Mouse (Mus musculus) olfactory bulb, adult 2 months (tissue): ENCODE results near the gene Vav3. TPM values are rescaled to one million over a fixed set of nuclear protein-coding genes. Genes with fewer than 3 reads are reported as not detected.

Experiments
- H3K27ac ChIP-seq: fragments of 200-500 bp; 2 replicates; pipeline ENCODE4 v1.5.1; 2012; ENCODE audit warnings: low read depth, low read length; ENCODE audit not compliant: insufficient read depth
- H3K4me1 ChIP-seq: fragments of 200-500 bp; 2 replicates; pipeline ENCODE4 v1.6.1; 2012; ENCODE audit warnings: low read length; ENCODE audit not compliant: control insufficient read depth, insufficient read depth
- H3K4me3 ChIP-seq: fragments of 200-500 bp; 2 replicates; pipeline ENCODE4 v1.5.1; 2012; ENCODE audit warnings: mild to moderate bottlenecking, low read depth, low read length, moderate library complexity; ENCODE audit not compliant: insufficient read depth
- CTCF ChIP-seq: fragments of 200-500 bp; IDR thresholded peaks from 2 replicates; pipeline ENCODE4 v1.5.1; 2012; ENCODE audit warnings: low read depth, mild to moderate bottlenecking, low read length, moderate library complexity; ENCODE audit not compliant: insufficient read depth
- POLR2A ChIP-seq: fragments of 200-500 bp; IDR thresholded peaks from 2 replicates; pipeline ENCODE4 v1.6.1; 2012; ENCODE audit warnings: mild to moderate bottlenecking, low read depth, low read length, moderate library complexity; ENCODE audit not compliant: insufficient read depth
- WGBS: fragments of 180-500 bp; shearing (Covaris S2); methylation state at CpG from one replicate; pipeline ENCODE4 v1.1.7; 2018; 5-methylcytosine and 5-hydroxymethylcytosine counted together
- polyA plus RNA-seq: library from polyadenylated mRNA; stranded (reverse); fragments of >200 nt; gene quantifications from 2 replicates; pipeline ENCODE4 v1.2.4, GENCODE M21; 2012; ENCODE audit warnings: low replicate concordance; ENCODE audit not compliant: missing spikeins, insufficient read depth, insufficient read length

The Vav3 gene
- polyA plus RNA-seq, 1 experiment = not detected

DNA sequence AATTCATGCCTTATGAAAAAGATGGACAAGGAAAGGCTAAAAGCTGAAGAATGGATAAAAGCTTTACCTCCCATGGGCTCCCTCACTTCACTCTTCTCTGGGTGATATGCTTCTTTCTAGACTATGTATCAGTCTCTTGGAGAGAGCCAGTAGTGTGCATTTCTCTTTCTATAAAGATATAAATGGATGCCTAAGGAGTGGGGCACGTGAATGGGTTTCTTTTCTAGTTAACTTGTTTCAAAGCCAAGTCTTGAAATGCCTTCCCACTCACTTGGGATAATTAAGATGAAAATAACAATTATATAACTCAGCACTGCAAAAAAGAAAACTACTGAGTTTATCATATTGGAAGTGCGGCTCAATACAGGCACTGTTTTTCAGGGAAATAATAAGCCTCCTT is 265.7 kb downstream of the Vav3 start:
- Histone ChIP-seq H3K4me3 (no peak overlapping the region), H3K4me1 (no peaks in the 10 kb centered on the region), H3K27ac (no peak overlapping the region)
- WGBS = 42% methylated on average over 2 of the region's 2 CpGs
- no peak for TF ChIP-seq CTCF

DNA sequence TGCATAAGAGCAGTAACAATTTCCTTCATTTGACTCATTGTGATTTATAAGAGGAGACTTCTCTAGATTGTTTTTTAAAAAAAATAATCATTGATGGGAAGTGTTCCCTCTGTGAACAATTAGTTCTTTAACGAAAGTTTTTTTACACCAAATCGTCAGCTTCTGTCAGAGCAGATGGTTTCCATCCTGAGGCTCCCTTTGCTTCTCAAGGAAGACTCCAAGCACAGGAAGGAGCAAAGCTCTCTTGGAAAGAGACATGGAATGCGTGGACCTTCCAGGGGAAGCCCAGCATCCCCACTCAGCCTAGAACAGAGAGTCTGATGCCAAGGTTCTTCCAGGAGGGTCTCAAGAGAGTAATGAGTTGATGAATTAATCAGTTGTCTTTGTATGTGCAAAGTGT is 281.3 kb downstream of the Vav3 start:
- Histone ChIP-seq H3K4me3 (no peak overlapping the region), H3K27ac (no peak overlapping the region), H3K4me1 (no peaks in the 10 kb centered on the region)
- TF ChIP-seq POLR2A = no peak
- no peak for TF ChIP-seq CTCF
- 73% methylated on average over 3 of the region's 3 CpGs for WGBS

DNA sequence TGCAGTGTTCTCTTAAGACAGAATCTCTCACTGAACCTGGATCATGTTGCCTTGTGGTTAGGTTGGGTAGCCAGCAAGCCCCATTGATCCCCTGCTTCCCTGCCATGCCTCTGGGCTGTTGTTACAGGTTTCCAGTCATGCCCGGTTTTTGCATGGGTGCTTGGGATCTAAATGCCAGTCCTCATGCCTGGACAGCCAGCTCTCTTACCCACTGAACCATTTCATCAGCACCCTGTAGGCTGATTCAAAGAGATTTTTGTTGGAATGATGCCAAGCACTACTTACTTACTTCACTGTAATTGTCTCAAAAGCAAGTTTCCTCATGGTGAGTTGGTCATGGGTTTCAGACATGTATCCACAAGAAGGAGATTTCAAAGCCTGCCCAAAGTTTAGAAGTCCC is 281.9 kb downstream of the Vav3 start:
- 47% methylated on average over 1 of the region's 1 CpGs for WGBS
- TF ChIP-seq CTCF = no peak
- no peak for TF ChIP-seq POLR2A
- no peaks in the 10 kb centered on the region for H3K4me1 ChIP-seq
- no peak overlapping the region for H3K4me3 ChIP-seq
- H3K27ac ChIP-seq = no peak overlapping the region

DNA sequence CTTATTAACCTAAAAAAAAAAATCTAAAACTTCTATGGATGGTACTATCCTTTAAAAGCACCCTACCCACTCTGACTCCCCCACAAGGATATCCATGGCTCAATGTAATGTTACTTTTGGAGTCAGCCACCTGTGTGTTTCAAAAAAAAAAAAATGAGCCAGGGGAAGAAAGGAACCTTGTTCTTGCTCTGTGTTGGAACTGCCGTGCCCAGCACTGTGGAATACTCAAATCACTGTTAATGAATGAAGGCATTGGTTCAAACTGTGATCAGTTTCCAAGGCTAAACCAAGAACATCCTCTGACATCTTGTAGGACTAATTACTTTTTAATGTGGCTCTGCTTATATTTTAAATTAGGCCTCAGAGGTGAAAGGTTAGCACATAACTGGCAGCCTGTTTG is 282.4 kb downstream of the Vav3 start:
- H3K27ac ChIP-seq = no peak overlapping the region

DNA sequence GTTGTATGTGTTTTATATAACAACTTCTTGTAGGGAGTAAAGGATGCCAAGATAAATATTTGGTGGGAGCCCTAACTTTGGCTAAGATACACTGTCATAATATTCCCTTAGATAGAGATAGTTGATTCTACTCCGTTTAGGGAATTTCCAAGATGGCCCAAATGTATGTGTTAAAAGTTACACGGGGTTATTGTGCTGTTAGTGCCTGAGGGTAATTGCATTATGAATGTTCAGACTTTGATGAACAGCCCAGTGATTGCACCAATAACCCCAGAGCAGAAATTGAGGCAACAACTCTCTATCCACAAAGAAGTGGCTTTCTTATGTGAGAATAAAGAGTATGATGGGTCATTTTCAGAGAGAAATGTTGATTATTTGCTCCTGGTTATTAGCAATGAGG is 283.3 kb downstream of the Vav3 start:
- Histone ChIP-seq H3K4me1 (no peaks in the 10 kb centered on the region), H3K4me3 (no peak overlapping the region), H3K27ac (no peak overlapping the region)
- 82% methylated on average over 2 of the region's 2 CpGs for WGBS
- TF ChIP-seq CTCF = no peak
- TF ChIP-seq POLR2A = no peak

More for the DNA sequence above, 282.4 kb downstream of the Vav3 start:
- no peaks in the 10 kb centered on the region for H3K4me1 ChIP-seq
- no peak for TF ChIP-seq CTCF
- no peak for TF ChIP-seq POLR2A
- WGBS = 74% methylated on average over 1 of the region's 1 CpGs
- no peak overlapping the region for H3K4me3 ChIP-seq

DNA sequence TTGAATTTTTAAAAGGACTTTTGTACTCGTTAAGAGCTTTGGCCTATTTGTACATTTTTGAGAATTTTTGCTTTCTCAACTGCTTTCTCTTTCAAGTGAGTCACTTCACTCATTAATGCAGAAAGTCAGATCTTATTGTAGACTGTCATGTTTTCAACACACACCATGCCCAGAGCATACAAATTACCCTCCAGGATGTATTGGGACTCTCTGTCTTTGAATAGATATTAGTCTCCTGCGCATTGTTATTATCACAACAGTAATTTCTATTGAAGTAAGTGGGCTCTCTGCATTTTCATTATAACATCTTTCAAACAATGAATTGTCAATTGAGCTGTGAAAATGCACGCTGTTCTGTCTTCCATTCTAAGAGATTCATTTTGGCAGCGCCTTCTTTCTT is 295.6 kb downstream of the Vav3 start:
- TF ChIP-seq POLR2A (no peak), CTCF (no peak)
- Histone ChIP-seq H3K4me1 (no peaks in the 10 kb centered on the region), H3K27ac (no peak overlapping the region), H3K4me3 (no peak overlapping the region)
- WGBS = 84% methylated on average over 4 of the region's 4 CpGs

DNA sequence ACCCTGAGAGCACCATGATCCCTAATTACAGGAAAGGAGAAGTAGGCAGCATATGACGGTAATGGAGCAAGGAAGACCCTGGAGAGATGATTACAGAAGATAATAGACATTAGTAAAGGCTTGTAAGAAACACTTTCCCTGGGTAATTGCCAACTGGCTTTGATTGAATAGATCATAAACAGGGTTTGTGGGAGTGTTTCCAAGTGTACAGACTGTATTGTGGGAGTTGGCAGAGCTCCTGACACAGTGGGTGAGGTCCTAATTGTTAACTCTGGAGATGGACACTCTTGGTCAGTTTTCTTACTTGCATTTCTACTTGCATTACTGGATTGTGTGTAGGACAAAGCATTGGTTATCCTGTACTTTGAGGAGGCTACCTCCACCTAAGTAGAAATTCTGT is 298.9 kb downstream of the Vav3 start:
- 61% methylated on average over 1 of the region's 1 CpGs for WGBS
- TF ChIP-seq POLR2A = no peak
- TF ChIP-seq CTCF = no peak

DNA sequence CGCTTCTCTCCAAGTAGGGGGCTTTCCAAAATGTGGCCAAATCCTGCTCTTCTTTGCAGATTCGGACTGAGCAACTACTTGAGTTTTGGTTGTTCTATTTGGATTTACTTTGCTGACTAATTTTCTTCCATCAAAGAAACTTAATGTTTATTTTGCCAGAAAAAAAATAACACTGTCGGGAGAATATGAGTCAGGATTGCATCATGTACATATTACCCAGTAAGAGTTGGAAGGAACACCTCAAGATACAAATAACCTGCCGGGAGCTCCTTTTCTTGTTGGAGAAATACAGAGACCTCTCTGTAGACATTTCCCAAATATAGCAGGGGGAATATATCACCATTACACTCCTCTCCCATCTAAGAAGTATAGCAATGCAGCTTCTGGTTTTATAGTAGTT is 300.3 kb downstream of the Vav3 start:
- WGBS = 58% methylated on average over 4 of the region's 4 CpGs
- Histone ChIP-seq H3K4me1 (no peaks in the 10 kb centered on the region), H3K4me3 (no peak overlapping the region), H3K27ac (no peak overlapping the region)
- no peak for TF ChIP-seq CTCF
- TF ChIP-seq POLR2A = no peak

More for the DNA sequence above, 298.9 kb downstream of the Vav3 start:
- H3K4me1 ChIP-seq = no peaks in the 10 kb centered on the region
- H3K27ac ChIP-seq = no peak overlapping the region
- H3K4me3 ChIP-seq = no peak overlapping the region

DNA sequence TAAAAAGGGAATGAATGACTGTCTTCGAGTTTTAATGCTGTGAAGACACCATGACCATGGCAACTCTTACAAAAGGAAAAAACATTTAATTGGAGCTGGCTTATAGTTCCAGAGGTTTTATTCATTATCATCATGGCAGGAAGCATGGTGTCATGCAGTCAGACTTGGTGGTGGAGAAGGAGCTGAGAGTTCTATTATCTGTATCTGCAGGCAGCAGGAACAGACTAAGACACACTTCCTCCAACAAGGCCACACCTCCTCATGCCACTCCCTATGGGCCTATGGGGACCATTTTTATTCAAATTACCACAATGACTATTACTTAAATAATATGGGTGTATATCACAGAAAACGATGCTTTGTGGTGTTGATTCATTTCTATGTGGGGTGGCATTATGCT is 307.8 kb downstream of the Vav3 start:
- Histone ChIP-seq H3K4me3 (no peak overlapping the region), H3K27ac (no peak overlapping the region), H3K4me1 (no peaks in the 10 kb centered on the region)
- WGBS = 86% methylated on average over 2 of the region's 2 CpGs
- no peak for TF ChIP-seq POLR2A
- no peak for TF ChIP-seq CTCF

DNA sequence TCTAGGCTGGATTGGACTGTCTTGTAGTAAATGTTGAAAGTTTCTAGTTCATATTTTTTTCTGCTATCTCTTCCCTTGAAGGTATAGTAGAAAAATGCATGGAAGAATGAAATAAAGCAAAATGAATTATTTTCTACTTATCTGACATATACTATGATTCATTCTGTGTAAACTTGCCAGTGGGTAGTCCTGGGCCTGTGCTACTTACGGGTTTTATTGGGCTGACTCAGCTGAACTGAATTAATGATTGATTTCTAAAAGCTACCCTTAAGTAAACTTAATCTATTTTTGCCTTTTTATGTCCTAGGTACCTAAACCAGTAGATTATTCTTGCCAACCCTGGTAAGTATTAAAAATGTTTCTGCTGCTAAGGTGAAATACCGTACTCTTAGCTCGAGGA is 311.0 kb downstream of the Vav3 start:
- WGBS = 96% methylated on average over 3 of the region's 3 CpGs
- H3K27ac ChIP-seq = no peak overlapping the region
- H3K4me1 ChIP-seq = no peaks in the 10 kb centered on the region
- H3K4me3 ChIP-seq = no peak overlapping the region
- TF ChIP-seq CTCF = no peak
- no peak for TF ChIP-seq POLR2A
